Mouse (Mus musculus): ENCODE results near the gene Gad1.
A peak's percentile ranks its signal among the peaks of the same experiment; 100 is the strongest.
"Not testable (repeated sequence)": the region's sequence is repeated elsewhere in the genome, so short reads cannot be mapped to it uniquely, and the experiment has no call there.

Gad1 gene

GRCm38 (mm10) chr2:70552772-70553171, at the start of gene Gad1:
Gene Gad1, plus strand, starts transcription at chr2:70553072.
- DNase-seq: no peak

GRCm38 (mm10) chr2:70503436-70503835, 49.4 kb upstream of the Gad1 start:
- DNase-seq: no peak

- DNase-seq: no peak
Measured at GRCm38 (mm10) chr2:70505229-70505628, 47.6 kb upstream of the Gad1 start.

- DNase-seq: no peak
Measured at GRCm38 (mm10) chr2:70505896-70506295, 47.0 kb upstream of the Gad1 start.

GRCm38 (mm10) chr2:70506372-70506771, 46.5 kb upstream of the Gad1 start:
- no peak for DNase-seq

- DNase-seq: no peak
Measured at GRCm38 (mm10) chr2:70508496-70508895, 44.4 kb upstream of the Gad1 start, which contains the start of gene Erich2. Gene Erich2, plus strand, starts transcription at chr2:70508819.

GRCm38 (mm10) chr2:70509021-70509632, 43.7 kb upstream of the Gad1 start:
- peak; percentile 41 for DNase-seq

- DNase-seq: not testable (repeated sequence)
Measured at GRCm38 (mm10) chr2:70538283-70538682, 14.6 kb upstream of the Gad1 start.

- DNase-seq: no peak
Measured at GRCm38 (mm10) chr2:70550671-70551070, 2.2 kb upstream of the Gad1 start.

GRCm38 (mm10) chr2:70551446-70551845, 1.4 kb upstream of the Gad1 start:
- no peak for DNase-seq

GRCm38 (mm10) chr2:70552067-70552598, 739 bp upstream of the Gad1 start:
- no peak for DNase-seq

- no peak for DNase-seq
Measured at GRCm38 (mm10) chr2:70553826-70554225, 954 bp downstream of the Gad1 start.

GRCm38 (mm10) chr2:70558112-70558842, 5.4 kb downstream of the Gad1 start:
- DNase-seq: peak; percentile 56

GRCm38 (mm10) chr2:70558843-70559451, 6.1 kb downstream of the Gad1 start:
- no peak for DNase-seq

- DNase-seq: no peak
Measured at GRCm38 (mm10) chr2:70559520-70559919, 6.6 kb downstream of the Gad1 start.

GRCm38 (mm10) chr2:70561077-70561795, 8.4 kb downstream of the Gad1 start:
- DNase-seq: no peak

GRCm38 (mm10) chr2:70562011-70562491, 9.2 kb downstream of the Gad1 start:
- DNase-seq: no peak

- DNase-seq: no peak
Measured at GRCm38 (mm10) chr2:70562611-70562980, 9.7 kb downstream of the Gad1 start.

- no peak for DNase-seq
Measured at GRCm38 (mm10) chr2:70562981-70563671, 10.3 kb downstream of the Gad1 start.

- DNase-seq: no peak
Measured at GRCm38 (mm10) chr2:70563721-70564645, 11.1 kb downstream of the Gad1 start.

- no peak for DNase-seq
Measured at GRCm38 (mm10) chr2:70564646-70565315, 11.9 kb downstream of the Gad1 start.
